Mouse (Mus musculus) CH12.LX (cell line): ENCODE results near the gene Prkce. TPM values are rescaled to one million over a fixed set of nuclear protein-coding genes. Genes with fewer than 3 reads are reported as not detected.

Experiments
- DNase-seq: peaks from one replicate; pipeline ENCODE4 v3.0.0-alpha.2; 2013; ENCODE audit errors: extremely low read depth
- H3K27ac ChIP-seq: 2 replicates; pipeline ENCODE4 v1.5.1; 2012; ENCODE audit warnings: low read depth, mild to moderate bottlenecking, control low read depth, moderate library complexity; ENCODE audit not compliant: insufficient read depth
- H3K27me3 ChIP-seq: replicated peaks from 2 replicates; pipeline ENCODE3; 2012; ENCODE audit warnings: inconsistent platforms
- H3K36me3 ChIP-seq, 2 experiments: replicated peaks in 1 of 2; 2 replicates each; pipeline versions ENCODE3 to v1.6.1; 2012; ENCODE audit warnings: inconsistent platforms in 1 of 2, low read length in 1 of 2, mild to moderate bottlenecking in 1 of 2, mixed read lengths in 1 of 2, moderate library complexity in 1 of 2; ENCODE audit not compliant: control insufficient read depth in 1 of 2, insufficient read depth in 1 of 2
- H3K4me1 ChIP-seq, 2 experiments: 2 replicates each; pipeline ENCODE4 v1.6.1; 2012; ENCODE audit warnings: inconsistent platforms in 1 of 2, moderate library complexity in 1 of 2; ENCODE audit not compliant: insufficient read depth in 2 of 2, control insufficient read depth in 1 of 2
- H3K4me2 ChIP-seq: 2 replicates; pipeline ENCODE4 v1.6.1; 2012; ENCODE audit warnings: low read depth, mild to moderate bottlenecking, control low read depth; ENCODE audit not compliant: poor library complexity, insufficient read depth, severe bottlenecking
- H3K4me3 ChIP-seq, 3 experiments: fragments of 150-350 bp in 1 of 3; sonication (generic) in 1 of 3; replicated peaks in 1 of 3; 2 replicates each; pipeline versions ENCODE3 to v1.5.1; 2011 to 2012; ENCODE audit warnings: low read depth in 2 of 3, low read length in 2 of 3, mild to moderate bottlenecking in 2 of 3, moderate library complexity in 2 of 3, control low read depth in 1 of 3, improper control_type of control experiment in 1 of 3, inconsistent platforms in 1 of 3, mixed read lengths in 1 of 3; ENCODE audit not compliant: poor library complexity in 1 of 3
- H3K79me2 ChIP-seq: replicated peaks from 2 replicates; pipeline ENCODE4 v1.6.1; 2012; ENCODE audit warnings: mild to moderate bottlenecking, moderate library complexity; ENCODE audit not compliant: control insufficient read depth, poor library complexity, insufficient read depth, severe bottlenecking; ENCODE audit errors: extremely low read depth
- H3K9ac ChIP-seq: 2 replicates; pipeline ENCODE4 v1.6.1; 2012; ENCODE audit warnings: low read depth, mild to moderate bottlenecking, control low read depth, moderate library complexity; ENCODE audit not compliant: insufficient read depth
- H3K9me3 ChIP-seq: replicated peaks from 2 replicates; pipeline ENCODE3; 2012; ENCODE audit warnings: low read length, inconsistent platforms, mixed read lengths
- E2F4 ChIP-seq: IDR thresholded peaks from 2 replicates; pipeline ENCODE4 v1.6.1; 2011; ENCODE audit warnings: low read depth, low read length, improper control_type of control experiment; ENCODE audit not compliant: insufficient replicate concordance
- ETS1 ChIP-seq: conservative IDR thresholded peaks from 2 replicates; pipeline ENCODE4 v1.6.1; 2012; ENCODE audit warnings: low read depth, mild to moderate bottlenecking, inconsistent platforms, low read length, improper control_type of control experiment, moderate library complexity
- HCFC1 ChIP-seq: IDR thresholded peaks from 2 replicates; pipeline ENCODE4 v1.6.1; 2012; ENCODE audit warnings: low read depth, mild to moderate bottlenecking, inconsistent platforms, low read length, improper control_type of control experiment
- IRF4 ChIP-seq: IDR thresholded peaks from 2 replicates; pipeline ENCODE4 v1.6.1; 2014; ENCODE audit warnings: low read depth, mild to moderate bottlenecking, inconsistent platforms, low read length, improper control_type of control experiment
- MEF2A ChIP-seq: IDR thresholded peaks from 2 replicates; pipeline ENCODE4 v1.6.1; 2014; ENCODE audit warnings: low read depth, mild to moderate bottlenecking, inconsistent platforms, low read length, improper control_type of control experiment, borderline replicate concordance
- NRF1 ChIP-seq: IDR thresholded peaks from 2 replicates; pipeline ENCODE4 v1.6.1; 2014; ENCODE audit warnings: low read depth, mild to moderate bottlenecking, inconsistent platforms, low read length, improper control_type of control experiment, moderate library complexity
- SMC3 ChIP-seq: IDR thresholded peaks from 2 replicates; pipeline ENCODE4 v1.6.1; 2011; ENCODE audit warnings: low read depth, low read length, improper control_type of control experiment
- TBP ChIP-seq: conservative IDR thresholded peaks from 2 replicates; pipeline ENCODE4 v1.6.1; 2011; ENCODE audit warnings: low read depth, low read length, improper control_type of control experiment
- TCF12 ChIP-seq: IDR thresholded peaks from 2 replicates; pipeline ENCODE4 v1.6.1; 2014; ENCODE audit warnings: low read depth, mild to moderate bottlenecking, inconsistent platforms, low read length, improper control_type of control experiment
- ZKSCAN1 ChIP-seq: IDR thresholded peaks from 2 replicates; pipeline ENCODE4 v1.6.1; 2012; ENCODE audit warnings: low read depth, inconsistent platforms, low read length, improper control_type of control experiment, borderline replicate concordance
- ZMIZ1 ChIP-seq: IDR thresholded peaks from 2 replicates; pipeline ENCODE4 v1.6.1; 2012; ENCODE audit warnings: low read depth, mild to moderate bottlenecking, inconsistent platforms, low read length, improper control_type of control experiment
- dilution Hi-C: fragments of 300-500 bp; cut with MboI; formaldehyde crosslinking; loops from 2 replicates; pipeline ENCODE4 v1.14.3; 2020; ENCODE audit warnings: low sequenced_read_pairs; ENCODE audit not compliant: extremely low pct_unique_long_range_greater_than_20kb, extremely low pct_ligation_motif_present
- in situ Hi-C: fragments of 300-500 bp; cut with MboI; formaldehyde crosslinking; loops from 3 replicates; pipeline ENCODE4 v1.14.3; 2019; ENCODE audit warnings: low sequenced_read_pairs, low pct_ligation_motif_present, low pct_unique_long_range_greater_than_20kb, mixed read lengths
- polyA plus RNA-seq: library from polyadenylated mRNA; unstranded; fragments of >175 nt; gene quantifications from 2 replicates; pipeline ENCODE4 v1.2.1, GENCODE M21; 2012; ENCODE audit warnings: low read depth; ENCODE audit not compliant: insufficient read length
- total RNA-seq, 2 experiments: library from RNA; depleted of rRNA; stranded (reverse); fragments of 300-350 nt in 1 of 2; fragments of >200 nt in 1 of 2; gene quantifications; 2 replicates each; pipeline ENCODE4 v1.2.3; 2012 to 2014

Prkce gene
- total and polyA plus RNA-seq, 3 experiments, result 4.1 to 13.2 (median 11.4) TPM

DNA sequence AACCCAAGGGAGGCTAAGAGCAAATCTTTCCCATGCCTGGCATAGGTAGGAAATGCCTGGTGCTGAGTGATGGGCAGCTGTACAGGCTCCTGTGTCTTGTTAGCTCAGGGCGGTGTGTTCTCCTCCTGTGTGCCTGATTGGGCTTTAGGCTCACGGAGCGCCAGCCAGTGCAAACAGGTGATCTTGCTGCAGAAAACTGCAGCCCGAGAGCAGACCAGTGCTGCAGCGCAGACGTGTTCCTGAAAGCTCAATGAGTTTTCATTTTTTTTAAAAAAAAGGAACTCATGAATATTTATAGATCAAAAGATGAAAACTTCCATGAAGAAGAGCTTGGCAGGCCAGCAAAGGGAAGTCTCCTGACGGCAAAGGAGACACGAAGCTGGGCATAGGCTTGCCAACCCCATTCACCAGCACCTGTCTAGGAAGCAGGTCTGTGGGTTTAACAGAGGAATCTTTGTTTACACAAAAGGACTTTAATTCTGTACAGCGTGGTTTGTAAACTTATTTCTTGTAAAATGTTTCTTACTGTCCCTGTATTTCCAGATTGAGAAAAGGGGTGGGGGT is 67.1 kb downstream of the Prkce start:
- H3K4me2 ChIP-seq, result no peak overlapping the region
- no peak overlapping the region for H3K4me3 ChIP-seq
- H3K4me1 ChIP-seq, result peaks cover 22 to 51% of the 10 kb centered on the region in 2 experiments
- no peak overlapping the region for H3K27ac ChIP-seq
- H3K27me3 ChIP-seq, result no peaks in the 10 kb centered on the region
- H3K9me3 ChIP-seq, result peaks cover 3% of the 10 kb centered on the region
- H3K36me3 ChIP-seq, result peaks cover 3 to 54% of the 10 kb centered on the region in 2 experiments
- peaks cover 7% of the 10 kb centered on the region; the same call in 1 of the 2 replicates for H3K79me2 ChIP-seq
- dilution Hi-C loops, result no loop called here
- in situ Hi-C loops, result no loop called here
- H3K9ac ChIP-seq, result no peak overlapping the region
- no peak for DNase-seq
- no peak for TF ChIP-seq ZMIZ1
- TF ChIP-seq, all 38 proteins: peak for 0

DNA sequence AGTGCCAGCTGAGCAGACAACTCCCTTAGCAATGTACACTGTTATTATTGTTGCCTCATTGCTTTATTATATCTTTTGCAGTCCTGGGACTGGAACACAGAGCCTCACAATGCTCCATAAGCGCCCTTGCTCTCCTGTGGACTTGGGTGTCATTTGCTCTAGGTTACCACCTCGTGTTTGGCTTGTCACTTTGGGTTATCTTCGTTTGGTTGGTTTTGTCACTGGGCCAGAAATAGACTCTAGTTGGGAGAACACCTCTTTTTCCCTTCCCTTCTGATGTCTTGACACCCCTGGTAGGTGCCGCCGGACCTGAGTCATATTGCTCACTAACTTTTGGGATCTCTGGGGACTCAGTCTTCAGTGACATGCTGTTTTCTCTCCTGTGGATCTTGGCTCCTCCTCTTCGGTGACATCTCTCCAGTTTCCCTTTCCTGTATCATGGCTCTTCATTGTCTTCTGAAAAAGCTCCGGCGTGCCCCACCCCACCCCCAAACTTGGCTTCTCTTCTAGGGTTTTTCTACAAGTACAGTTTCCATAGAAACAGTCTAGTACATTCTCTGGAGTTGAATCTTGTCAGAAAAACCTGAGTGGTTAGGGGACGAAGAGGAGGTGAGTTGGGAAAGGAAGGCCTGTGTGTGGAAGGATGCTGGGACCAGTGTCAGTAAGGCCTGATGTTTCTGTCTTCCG is 68.6 kb downstream of the Prkce start:
- in situ Hi-C loops, result no loop called here
- no peak overlapping the region for H3K4me3 ChIP-seq

DNA sequence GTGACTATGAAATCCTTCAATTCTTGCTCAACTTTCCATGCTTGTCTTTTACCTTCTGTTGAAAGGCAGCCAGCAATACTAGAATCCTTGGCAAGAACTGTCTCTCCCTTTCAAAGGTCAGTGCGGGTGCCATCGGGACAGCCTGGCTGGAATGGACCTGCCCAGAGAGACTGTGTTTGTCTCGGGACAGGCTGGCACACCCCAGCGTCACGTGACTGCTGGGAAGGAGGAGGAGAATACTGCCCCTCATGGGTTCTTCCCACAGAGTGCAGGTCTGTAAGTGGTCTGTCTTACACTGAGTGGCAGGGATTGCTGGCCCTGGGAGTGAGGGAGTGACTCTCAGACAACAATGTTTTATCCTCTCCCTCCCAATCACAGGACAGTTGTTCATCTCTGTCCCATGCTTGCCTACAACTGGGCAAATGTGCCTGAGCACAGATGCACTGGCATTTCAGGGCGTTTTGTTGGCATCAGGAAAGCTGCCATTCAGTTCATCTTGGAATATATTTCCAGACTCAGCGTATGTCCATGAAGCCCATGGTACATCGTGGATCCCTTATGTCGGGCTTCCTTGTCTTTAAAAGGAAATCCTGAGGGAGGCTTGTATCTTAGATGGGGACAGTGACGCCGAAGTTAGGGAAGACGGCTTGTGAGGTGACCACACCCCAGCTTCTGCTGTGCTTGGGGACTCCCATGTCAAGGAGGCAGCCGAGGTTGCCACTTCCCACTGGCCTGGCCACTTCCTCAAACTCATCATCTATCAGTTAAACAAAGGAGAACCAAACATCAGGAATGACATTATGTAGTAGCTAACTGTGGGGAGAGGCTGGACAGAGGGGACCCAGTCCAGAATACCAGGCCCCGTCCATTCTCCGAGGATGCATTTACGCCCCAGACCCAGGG is 69.5 kb downstream of the Prkce start:
- DNase-seq, result no peak

More for the DNA sequence above, 68.6 kb downstream of the Prkce start:
- peak; percentile 34 for DNase-seq
- H3K9me3 ChIP-seq, result peaks cover 3% of the 10 kb centered on the region
- H3K36me3 ChIP-seq, result peaks cover 3 to 44% of the 10 kb centered on the region in 2 experiments
- peak overlapping the region; percentile 51; the same call in 1 of the 2 replicates for H3K4me2 ChIP-seq
- H3K27me3 ChIP-seq, result no peaks in the 10 kb centered on the region
- no peak overlapping the region for H3K9ac ChIP-seq
- no peak overlapping the region for H3K27ac ChIP-seq
- TF ChIP-seq MEF2A, result peak; percentile 67; the same call in 1 of the 2 replicates
- no peak for TF ChIP-seq NRF1
- TF ChIP-seq TBP, result no peak
- TF ChIP-seq ETS1, result 0 out of 2 replicates have a peak, but pooled peaks have one; percentile 19
- no peak; the same call in 1 of the 2 replicates for TF ChIP-seq IRF4
- TF ChIP-seq ZKSCAN1, result no peak
- no peak for TF ChIP-seq HCFC1
- no peak for TF ChIP-seq E2F4
- TF ChIP-seq SMC3, result no peak
- TF ChIP-seq, all 38 proteins: peak for 2
- dilution Hi-C loops, result no loop called here
- H3K79me2 ChIP-seq, result peaks cover 9% of the 10 kb centered on the region; the same call in 1 of the 2 replicates
- peaks cover 16 to 50% of the 10 kb centered on the region in 2 experiments for H3K4me1 ChIP-seq

More for the DNA sequence above, 69.5 kb downstream of the Prkce start:
- H3K4me3 ChIP-seq, result no peak overlapping the region
- in situ Hi-C loops (no loop called here), dilution Hi-C loops (no loop called here)
- no peak overlapping the region for H3K4me2 ChIP-seq
- H3K27me3 ChIP-seq, result no peaks in the 10 kb centered on the region
- H3K36me3 ChIP-seq, result peaks cover 0 to 35% of the 10 kb centered on the region in 2 experiments
- H3K9ac ChIP-seq, result no peak overlapping the region
- no peaks in the 10 kb centered on the region for H3K9me3 ChIP-seq
- H3K27ac ChIP-seq, result no peak overlapping the region
- H3K4me1 ChIP-seq, result peaks cover 19 to 60% of the 10 kb centered on the region in 2 experiments
- TF ChIP-seq TCF12, result no peak
- peaks cover 9% of the 10 kb centered on the region; the same call in 1 of the 2 replicates for H3K79me2 ChIP-seq
